Mouse (Mus musculus): ENCODE measurements around the gene Gjb4. TPM values are rescaled to one million over a fixed set of nuclear protein-coding genes. Genes with fewer than 3 reads are reported as not detected.

Gene Gjb4
- 0.13 and 0.26 TPM in 2 replicates for polyA plus RNA-seq (2015; fragmentation: Nextera tagmentation; extraction: Ambion mirVana)

GRCm38 (mm10) chr4:127353951-127354438 lies at the start of gene Gjb4:
Gene Gjb4, minus strand, starts transcription at chr4:127354081.
- Histone ChIP-seq H3K27me3 (replicated peaks; ENCODE audit: control insufficient read depth, insufficient read depth, low read length) (no peaks in the 10 kb centered on the region), H3K4me2 (replicated peaks; ENCODE audit: low read depth) (no peak within 1 kb of the TSS), H3K4me3 (ENCODE audit: low read depth, low read length) (no peak within 1 kb of the TSS), H3K27ac (ENCODE audit: low read depth, low read length) (no peak within 1 kb of the TSS), H3K4me1 (replicated peaks; ENCODE audit: control insufficient read depth, insufficient read depth, low read length) (no peaks in the 10 kb centered on the region), H3K9ac (ENCODE audit: low read depth, low read length) (no peak within 1 kb of the TSS), H3K36me3 (ENCODE audit: control insufficient read depth, insufficient read depth) (no peaks in the 10 kb centered on the region), H3K9me3 (ENCODE audit: control insufficient read depth) (no peaks in the 10 kb centered on the region)
- WGBS: 48% methylated on average over 8 of the region's 8 CpGs
- TF ChIP-seq CTCF (IDR thresholded peaks at IDR 0.05; ENCODE audit: low read depth): no peak
- ATAC-seq: no peak

GRCm38 (mm10) chr4:127402614-127403013 lies 48.7 kb upstream of the Gjb4 start:
- no peaks in the 10 kb centered on the region for H3K27me3 ChIP-seq (replicated peaks; ENCODE audit: control insufficient read depth, insufficient read depth, low read length)
- no peaks in the 10 kb centered on the region for H3K9me3 ChIP-seq (ENCODE audit: control insufficient read depth)
- TF ChIP-seq CTCF (IDR thresholded peaks at IDR 0.05; ENCODE audit: low read depth): no peak
- H3K9ac ChIP-seq (ENCODE audit: low read depth, low read length): no peak overlapping the region
- no peak overlapping the region for H3K4me2 ChIP-seq (replicated peaks; ENCODE audit: low read depth)
- no peak for ATAC-seq
- H3K27ac ChIP-seq (ENCODE audit: low read depth, low read length): no peak overlapping the region
- no peaks in the 10 kb centered on the region for H3K36me3 ChIP-seq (ENCODE audit: control insufficient read depth, insufficient read depth)
- WGBS: 67% methylated on average over 3 of the region's 3 CpGs
- no peak overlapping the region for H3K4me3 ChIP-seq (ENCODE audit: low read depth, low read length)
- H3K4me1 ChIP-seq (replicated peaks; ENCODE audit: control insufficient read depth, insufficient read depth, low read length): no peaks in the 10 kb centered on the region

DNA sequence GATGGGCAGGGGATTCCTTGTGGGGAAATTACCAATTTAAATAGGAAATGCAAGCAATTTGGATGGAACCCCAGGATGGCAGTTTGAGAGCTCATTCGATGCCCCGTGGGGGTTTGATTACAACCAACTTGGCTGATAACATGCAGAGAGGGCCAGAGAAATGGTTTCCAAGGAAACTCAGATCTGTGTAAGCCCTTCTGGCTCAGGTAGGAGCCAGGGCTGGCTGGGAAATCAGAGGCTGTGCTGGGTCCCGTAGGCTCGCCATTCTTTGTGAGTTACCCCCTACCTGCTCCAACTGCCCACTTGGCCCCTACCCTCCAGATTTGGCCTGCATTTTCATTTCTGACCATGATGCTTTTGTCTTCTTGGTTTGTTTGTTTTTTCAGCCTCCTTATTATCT lies 48.3 kb upstream of the Gjb4 start:
- Histone ChIP-seq H3K27ac (ENCODE audit: low read depth, low read length) (no peak overlapping the region), H3K4me2 (replicated peaks; ENCODE audit: low read depth) (no peak overlapping the region), H3K4me3 (ENCODE audit: low read depth, low read length) (no peak overlapping the region), H3K9ac (ENCODE audit: low read depth, low read length) (no peak overlapping the region), H3K27me3 (replicated peaks; ENCODE audit: control insufficient read depth, insufficient read depth, low read length) (no peaks in the 10 kb centered on the region), H3K4me1 (replicated peaks; ENCODE audit: control insufficient read depth, insufficient read depth, low read length) (no peaks in the 10 kb centered on the region), H3K36me3 (ENCODE audit: control insufficient read depth, insufficient read depth) (no peaks in the 10 kb centered on the region), H3K9me3 (ENCODE audit: control insufficient read depth) (no peaks in the 10 kb centered on the region)
- WGBS: 84% methylated on average over 4 of the region's 4 CpGs
- ATAC-seq: no peak
- no peak for TF ChIP-seq CTCF (IDR thresholded peaks at IDR 0.05; ENCODE audit: low read depth)

- H3K4me3 ChIP-seq (ENCODE audit: low read depth, low read length): no peak overlapping the region
- H3K9me3 ChIP-seq (ENCODE audit: control insufficient read depth): no peaks in the 10 kb centered on the region
- H3K36me3 ChIP-seq (ENCODE audit: control insufficient read depth, insufficient read depth): no peaks in the 10 kb centered on the region
- 59% methylated on average over 11 of the region's 11 CpGs for WGBS
- no peak for TF ChIP-seq CTCF (IDR thresholded peaks at IDR 0.05; ENCODE audit: low read depth)
- no peaks in the 10 kb centered on the region for H3K27me3 ChIP-seq (replicated peaks; ENCODE audit: control insufficient read depth, insufficient read depth, low read length)
- ATAC-seq: no peak
- no peak overlapping the region for H3K4me2 ChIP-seq (replicated peaks; ENCODE audit: low read depth)
- H3K4me1 ChIP-seq (replicated peaks; ENCODE audit: control insufficient read depth, insufficient read depth, low read length): no peaks in the 10 kb centered on the region
- H3K9ac ChIP-seq (ENCODE audit: low read depth, low read length): no peak overlapping the region
- H3K27ac ChIP-seq (ENCODE audit: low read depth, low read length): no peak overlapping the region
These were observed 46.6 kb upstream of the Gjb4 start for GRCm38 (mm10) chr4:127400165-127401145.

DNA sequence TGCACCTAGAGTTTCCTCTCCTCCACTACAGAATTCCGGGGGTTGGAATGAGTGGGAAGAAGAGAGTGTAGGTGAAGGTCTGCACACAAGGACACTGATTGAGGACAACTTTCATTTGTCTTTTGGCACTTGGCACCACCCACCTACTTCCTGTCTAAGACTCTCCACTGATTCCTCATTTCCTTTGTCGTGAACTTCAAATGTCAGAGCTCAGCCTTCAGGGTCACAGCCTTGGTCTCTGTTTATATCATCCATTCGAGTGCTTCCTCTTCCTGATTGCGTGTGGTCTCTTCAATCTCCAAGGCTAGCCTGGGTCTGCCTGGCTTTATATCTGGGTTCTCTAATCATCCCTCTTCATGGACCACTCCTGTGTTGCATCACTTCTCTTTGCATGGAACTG lies 41.7 kb upstream of the Gjb4 start:
- Histone ChIP-seq H3K36me3 (ENCODE audit: control insufficient read depth, insufficient read depth) (no peaks in the 10 kb centered on the region), H3K9me3 (ENCODE audit: control insufficient read depth) (0 out of 2 replicates have a peak, but pooled peaks cover 3% of the 10 kb centered on the region), H3K4me3 (ENCODE audit: low read depth, low read length) (no peak overlapping the region), H3K27ac (ENCODE audit: low read depth, low read length) (no peak overlapping the region), H3K27me3 (replicated peaks; ENCODE audit: control insufficient read depth, insufficient read depth, low read length) (no peaks in the 10 kb centered on the region), H3K9ac (ENCODE audit: low read depth, low read length) (no peak overlapping the region), H3K4me1 (replicated peaks; ENCODE audit: control insufficient read depth, insufficient read depth, low read length) (no peaks in the 10 kb centered on the region), H3K4me2 (replicated peaks; ENCODE audit: low read depth) (no peak overlapping the region)
- no peak for ATAC-seq
- TF ChIP-seq CTCF (IDR thresholded peaks at IDR 0.05; ENCODE audit: low read depth): no peak
- 49% methylated on average over 4 of the region's 4 CpGs for WGBS

DNA sequence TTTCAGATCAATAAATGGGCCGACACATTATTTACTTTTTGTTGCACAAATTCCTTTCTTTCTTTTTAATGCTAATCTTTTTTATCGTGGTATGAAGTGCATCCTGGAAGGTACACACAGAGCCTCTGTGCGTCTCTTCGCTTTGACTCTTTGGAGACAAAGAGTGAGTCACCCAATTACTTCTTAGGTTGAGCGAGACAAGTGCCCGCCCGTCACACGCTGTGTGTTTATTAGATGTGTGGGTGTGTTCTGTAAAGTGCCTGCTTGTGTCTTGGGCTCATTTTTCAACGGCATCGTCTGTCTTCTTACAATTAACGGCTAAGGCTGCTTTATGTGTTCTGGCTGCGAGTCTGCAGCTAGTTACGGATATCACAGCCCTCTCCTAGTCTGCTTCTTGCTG lies 35.8 kb upstream of the Gjb4 start:
- no peak overlapping the region for H3K27ac ChIP-seq (ENCODE audit: low read depth, low read length)
- H3K27me3 ChIP-seq (replicated peaks; ENCODE audit: control insufficient read depth, insufficient read depth, low read length): no peaks in the 10 kb centered on the region
- 0 out of 2 replicates have a peak, but pooled peaks cover 3% of the 10 kb centered on the region for H3K9me3 ChIP-seq (ENCODE audit: control insufficient read depth)
- H3K4me1 ChIP-seq (replicated peaks; ENCODE audit: control insufficient read depth, insufficient read depth, low read length): no peaks in the 10 kb centered on the region
- no peak overlapping the region for H3K9ac ChIP-seq (ENCODE audit: low read depth, low read length)
- no peak for ATAC-seq
- H3K36me3 ChIP-seq (ENCODE audit: control insufficient read depth, insufficient read depth): no peaks in the 10 kb centered on the region
- no peak for TF ChIP-seq CTCF (IDR thresholded peaks at IDR 0.05; ENCODE audit: low read depth)
- WGBS: 21% methylated on average over 13 of the region's 13 CpGs
- no peak overlapping the region for H3K4me2 ChIP-seq (replicated peaks; ENCODE audit: low read depth)
- H3K4me3 ChIP-seq (ENCODE audit: low read depth, low read length): no peak overlapping the region
